Mouse (Mus musculus): Measurements from ENCODE around the gene Cenpe. TPM values are rescaled to one million over a fixed set of nuclear protein-coding genes. Genes with fewer than 3 reads are reported as not detected.

Cenpe gene
- polyA plus RNA-seq, 2 experiments, result 25.2 to 26.8 TPM

- 94% methylated on average over 6 of the region's 6 CpGs for WGBS
- TF ChIP-seq POLR2A (IDR thresholded peaks at IDR 0.05; ENCODE audit: borderline replicate concordance, extremely low read depth, insufficient read depth, insufficient read length), result no peak
- no peak for ATAC-seq (ENCODE audit: low FRiP score, low read depth)
- Histone ChIP-seq H3K4me3 (replicated peaks; ENCODE audit: low read length) (no peak overlapping the region), H3K4me1 (ENCODE audit: control insufficient read depth, insufficient read depth, low read length) (no peaks in the 10 kb centered on the region), H3K9ac (ENCODE audit: low read depth, low read length, severe bottlenecking) (no peak overlapping the region), H3K27me3 (ENCODE audit: control insufficient read depth, insufficient read depth, low read length) (no peaks in the 10 kb centered on the region), H3K27ac (replicated peaks; ENCODE audit: low read depth, low read length) (no peak overlapping the region), H3K4me2 (replicated peaks; ENCODE audit: low read depth, low read length, severe bottlenecking) (no peak overlapping the region), H3K36me3 (ENCODE audit: control insufficient read depth, insufficient read depth, low read length) (peaks cover 83% of the 10 kb centered on the region), H3K9me3 (ENCODE audit: control insufficient read depth, low read length) (no peaks in the 10 kb centered on the region)
- DNase-seq (ENCODE audit: low spot score), result no peak
These were observed 34.5 kb downstream of the Cenpe start for GRCm38 (mm10) chr3:135246828-135247227.

- Histone ChIP-seq H3K4me1 (ENCODE audit: control insufficient read depth, insufficient read depth, low read length) (no peaks in the 10 kb centered on the region), H3K4me3 (replicated peaks; ENCODE audit: low read length) (no peak overlapping the region), H3K27me3 (ENCODE audit: control insufficient read depth, insufficient read depth, low read length) (no peaks in the 10 kb centered on the region), H3K4me2 (replicated peaks; ENCODE audit: low read depth, low read length, severe bottlenecking) (no peak overlapping the region), H3K36me3 (ENCODE audit: control insufficient read depth, insufficient read depth, low read length) (peaks cover 70% of the 10 kb centered on the region), H3K9ac (ENCODE audit: low read depth, low read length, severe bottlenecking) (no peak overlapping the region), H3K9me3 (ENCODE audit: control insufficient read depth, low read length) (no peaks in the 10 kb centered on the region), H3K27ac (replicated peaks; ENCODE audit: low read depth, low read length) (no peak overlapping the region)
- DNase-seq (ENCODE audit: low spot score) (no peak), ATAC-seq (ENCODE audit: low FRiP score, low read depth) (no peak)
- TF ChIP-seq POLR2A (IDR thresholded peaks at IDR 0.05; ENCODE audit: borderline replicate concordance, extremely low read depth, insufficient read depth, insufficient read length), result no peak
- 88% methylated on average over 6 of the region's 6 CpGs for WGBS
These were observed 36.8 kb downstream of the Cenpe start for GRCm38 (mm10) chr3:135249104-135249503.

- Histone ChIP-seq H3K4me1 (ENCODE audit: control insufficient read depth, insufficient read depth, low read length) (no peaks in the 10 kb centered on the region), H3K9ac (ENCODE audit: low read depth, low read length, severe bottlenecking) (no peak overlapping the region), H3K27me3 (ENCODE audit: control insufficient read depth, insufficient read depth, low read length) (no peaks in the 10 kb centered on the region), H3K4me2 (replicated peaks; ENCODE audit: low read depth, low read length, severe bottlenecking) (no peak overlapping the region), H3K36me3 (ENCODE audit: control insufficient read depth, insufficient read depth, low read length) (peaks cover 73% of the 10 kb centered on the region), H3K27ac (replicated peaks; ENCODE audit: low read depth, low read length) (no peak overlapping the region), H3K4me3 (replicated peaks; ENCODE audit: low read length) (no peak overlapping the region), H3K9me3 (ENCODE audit: control insufficient read depth, low read length) (no peaks in the 10 kb centered on the region)
- no peak for TF ChIP-seq POLR2A (IDR thresholded peaks at IDR 0.05; ENCODE audit: borderline replicate concordance, extremely low read depth, insufficient read depth, insufficient read length)
- no peak for ATAC-seq (ENCODE audit: low FRiP score, low read depth)
- no peak for DNase-seq (ENCODE audit: low spot score)
- 93% methylated on average over 6 of the region's 6 CpGs for WGBS
These were observed 39.5 kb downstream of the Cenpe start for GRCm38 (mm10) chr3:135251825-135252224.

GRCm38 (mm10) chr3:135254784-135255183, 42.4 kb downstream of the Cenpe start:
- Histone ChIP-seq H3K4me2 (replicated peaks; ENCODE audit: low read depth, low read length, severe bottlenecking) (no peak overlapping the region), H3K27me3 (ENCODE audit: control insufficient read depth, insufficient read depth, low read length) (no peaks in the 10 kb centered on the region), H3K4me3 (replicated peaks; ENCODE audit: low read length) (no peak overlapping the region), H3K27ac (replicated peaks; ENCODE audit: low read depth, low read length) (no peak overlapping the region), H3K4me1 (ENCODE audit: control insufficient read depth, insufficient read depth, low read length) (no peaks in the 10 kb centered on the region), H3K36me3 (ENCODE audit: control insufficient read depth, insufficient read depth, low read length) (peaks cover 72% of the 10 kb centered on the region), H3K9ac (ENCODE audit: low read depth, low read length, severe bottlenecking) (no peak overlapping the region), H3K9me3 (ENCODE audit: control insufficient read depth, low read length) (no peaks in the 10 kb centered on the region)
- no peak for DNase-seq (ENCODE audit: low spot score)
- ATAC-seq (ENCODE audit: low FRiP score, low read depth), result no peak
- TF ChIP-seq POLR2A (IDR thresholded peaks at IDR 0.05; ENCODE audit: borderline replicate concordance, extremely low read depth, insufficient read depth, insufficient read length), result no peak

GRCm38 (mm10) chr3:135258919-135259318, 46.6 kb downstream of the Cenpe start:
- no peak for DNase-seq (ENCODE audit: low spot score)
- no peak for ATAC-seq (ENCODE audit: low FRiP score, low read depth)
- H3K27ac ChIP-seq (replicated peaks; ENCODE audit: low read depth, low read length), result no peak overlapping the region
- WGBS, result 83% methylated on average over 10 of the region's 10 CpGs
- no peak for TF ChIP-seq POLR2A (IDR thresholded peaks at IDR 0.05; ENCODE audit: borderline replicate concordance, extremely low read depth, insufficient read depth, insufficient read length)
- peaks cover 84% of the 10 kb centered on the region for H3K36me3 ChIP-seq (ENCODE audit: control insufficient read depth, insufficient read depth, low read length)
- no peaks in the 10 kb centered on the region for H3K27me3 ChIP-seq (ENCODE audit: control insufficient read depth, insufficient read depth, low read length)
- no peaks in the 10 kb centered on the region for H3K9me3 ChIP-seq (ENCODE audit: control insufficient read depth, low read length)
- H3K4me3 ChIP-seq (replicated peaks; ENCODE audit: low read length), result no peak overlapping the region
- H3K9ac ChIP-seq (ENCODE audit: low read depth, low read length, severe bottlenecking), result no peak overlapping the region
- H3K4me1 ChIP-seq (ENCODE audit: control insufficient read depth, insufficient read depth, low read length), result no peaks in the 10 kb centered on the region
- H3K4me2 ChIP-seq (replicated peaks; ENCODE audit: low read depth, low read length, severe bottlenecking), result no peak overlapping the region

GRCm38 (mm10) chr3:135260233-135260632, 47.9 kb downstream of the Cenpe start:
- no peaks in the 10 kb centered on the region for H3K4me1 ChIP-seq (ENCODE audit: control insufficient read depth, insufficient read depth, low read length)
- ATAC-seq (ENCODE audit: low FRiP score, low read depth), result no peak
- no peak overlapping the region for H3K9ac ChIP-seq (ENCODE audit: low read depth, low read length, severe bottlenecking)
- H3K4me3 ChIP-seq (replicated peaks; ENCODE audit: low read length), result no peak overlapping the region
- no peak overlapping the region for H3K27ac ChIP-seq (replicated peaks; ENCODE audit: low read depth, low read length)
- H3K36me3 ChIP-seq (ENCODE audit: control insufficient read depth, insufficient read depth, low read length), result peaks cover 90% of the 10 kb centered on the region
- no peak for DNase-seq (ENCODE audit: low spot score)
- 93% methylated on average over 7 of the region's 7 CpGs for WGBS
- no peak for TF ChIP-seq POLR2A (IDR thresholded peaks at IDR 0.05; ENCODE audit: borderline replicate concordance, extremely low read depth, insufficient read depth, insufficient read length)
- H3K4me2 ChIP-seq (replicated peaks; ENCODE audit: low read depth, low read length, severe bottlenecking), result no peak overlapping the region
- no peaks in the 10 kb centered on the region for H3K9me3 ChIP-seq (ENCODE audit: control insufficient read depth, low read length)
- H3K27me3 ChIP-seq (ENCODE audit: control insufficient read depth, insufficient read depth, low read length), result no peaks in the 10 kb centered on the region

Data from limb, embryonic 14.5 days (tissue).